Mouse (Mus musculus): ENCODE data around the gene Flad1. TPM values are rescaled to one million over a fixed set of nuclear protein-coding genes. Genes with fewer than 3 reads are reported as not detected.

The Flad1 gene
- polyA plus RNA-seq, 1 experiment from 2014 or later = 18.1 TPM

DNA sequence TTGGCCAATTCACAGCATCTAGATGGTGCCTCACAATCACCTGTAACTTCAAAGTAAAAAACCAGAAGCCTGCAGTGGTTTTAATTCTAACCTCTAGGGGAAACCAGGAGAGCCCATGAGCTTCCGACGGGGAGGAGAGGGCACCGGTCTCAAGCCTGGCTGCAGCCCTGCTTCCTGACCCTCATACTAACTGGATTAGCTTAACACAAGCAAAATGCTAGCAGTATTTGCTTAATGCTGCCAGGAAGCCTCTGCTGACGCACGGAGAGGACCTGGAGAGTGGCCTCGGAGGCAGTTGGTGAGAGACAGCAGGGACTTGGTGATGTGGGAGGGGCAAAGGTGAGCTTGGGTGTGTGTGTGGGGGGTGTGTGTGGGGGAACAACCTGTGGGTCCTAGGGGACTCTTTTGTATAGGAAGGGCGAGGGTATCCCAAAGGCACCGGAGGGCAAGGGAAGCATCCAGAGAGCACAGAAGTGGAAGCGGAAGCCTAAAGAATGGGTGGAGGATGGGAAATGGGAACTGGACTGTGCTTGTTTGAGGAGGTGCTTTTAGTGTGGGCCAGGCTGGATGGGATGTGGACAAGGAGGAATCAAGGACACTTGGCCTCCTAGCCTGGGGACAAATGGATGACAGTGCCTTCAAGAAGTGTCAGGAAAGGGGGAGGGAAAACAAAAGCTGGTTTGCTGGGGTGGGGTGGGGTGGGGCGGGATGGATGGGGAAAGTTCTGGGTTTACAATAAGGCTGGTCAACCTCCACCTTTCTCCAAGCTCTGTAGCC is 42.9 kb upstream of the Flad1 start, which contains the start of gene Pmvk:
Gene Pmvk, plus strand, starts transcription at position 141 of the 777 bp plus-strand sequence.
- Histone ChIP-seq H3K4me1 (ENCODE audit: insufficient read depth) (0 out of 2 replicates have a peak, but pooled peaks cover 3% of the 10 kb centered on the region), H3K27ac (ENCODE audit: low read depth) (no peak within 1 kb of the TSS; the same call in 1 of the 2 replicates), H3K9me3 (ENCODE audit: low read depth, low read length) (no peaks in the 10 kb centered on the region), H3K36me3 (ENCODE audit: insufficient read depth) (no peaks in the 10 kb centered on the region), H3K9ac (no peak within 1 kb of the TSS), H3K4me2 (0 out of 2 replicates have a peak within 1 kb of the TSS, but pooled peaks have one; percentile 10), H3K27me3 (ENCODE audit: insufficient read depth, low read length) (no peaks in the 10 kb centered on the region), H3K4me3 (ENCODE audit: low read depth, low read length) (no peak within 1 kb of the TSS)
- DNase-seq = no peak
- WGBS = 52% methylated on average over 10 of the region's 10 CpGs
- ATAC-seq (ENCODE audit: insufficient read depth) = no peak
- TF ChIP-seq CTCF (IDR thresholded peaks at IDR 0.05; ENCODE audit: low read depth) = no peak

DNA sequence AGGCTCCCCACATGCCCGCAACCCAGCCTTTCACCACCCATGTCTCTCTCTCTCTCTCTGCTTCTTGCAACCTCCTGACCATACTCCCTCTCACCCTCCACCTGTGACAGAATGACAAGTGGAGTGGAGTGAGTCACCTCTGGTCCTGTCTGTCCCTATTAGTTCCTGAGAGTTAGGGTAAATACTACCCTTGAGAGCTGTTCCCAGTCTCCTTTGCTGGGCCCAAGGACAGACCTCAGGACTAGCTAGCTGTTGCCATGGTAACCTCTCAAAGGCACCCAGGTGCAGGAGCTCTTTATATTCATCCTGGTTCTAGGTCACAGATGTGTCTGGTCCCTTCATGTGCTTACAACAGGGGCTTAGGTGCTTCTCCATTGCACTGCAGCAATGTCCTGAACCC is 40.2 kb upstream of the Flad1 start:
- no peak for TF ChIP-seq CTCF (IDR thresholded peaks at IDR 0.05; ENCODE audit: low read depth)
- no peak overlapping the region for H3K4me2 ChIP-seq
- DNase-seq (peak; percentile 60), ATAC-seq (ENCODE audit: insufficient read depth) (peak; percentile 37; the same call in 1 of the 2 replicates)
- no peak overlapping the region for H3K9ac ChIP-seq
- 44% methylated on average over 1 of the region's 1 CpGs for WGBS
- no peak overlapping the region for H3K4me3 ChIP-seq (ENCODE audit: low read depth, low read length)
- H3K27ac ChIP-seq (ENCODE audit: low read depth) = peak overlapping the region; percentile 58; the same call in 1 of the 2 replicates
- peaks cover 14% of the 10 kb centered on the region for H3K4me1 ChIP-seq (ENCODE audit: insufficient read depth)
- 0 out of 2 replicates have a peak, but pooled peaks cover 7% of the 10 kb centered on the region for H3K36me3 ChIP-seq (ENCODE audit: insufficient read depth)
- H3K27me3 ChIP-seq (ENCODE audit: insufficient read depth, low read length) = no peaks in the 10 kb centered on the region
- no peaks in the 10 kb centered on the region for H3K9me3 ChIP-seq (ENCODE audit: low read depth, low read length)

DNA sequence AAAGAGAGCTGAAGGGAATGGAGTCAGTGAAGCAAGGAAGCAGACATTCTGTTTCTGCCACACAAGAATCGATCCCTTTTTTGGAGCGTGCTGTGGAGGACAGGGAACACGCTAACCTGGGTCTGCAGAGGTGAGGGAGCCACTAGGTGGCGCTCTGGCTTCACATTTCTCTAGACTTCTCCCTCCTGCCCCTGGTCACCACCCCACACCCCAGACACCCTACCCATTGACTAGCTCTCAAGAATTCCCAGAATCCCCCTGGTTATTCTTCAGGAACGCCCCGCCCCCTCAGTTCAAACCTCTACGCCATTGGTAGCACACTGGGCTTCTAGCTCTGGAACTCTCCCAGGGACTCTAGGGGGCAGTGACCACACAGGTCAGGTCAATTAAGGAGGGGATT is 37.9 kb upstream of the Flad1 start:
- 37% methylated on average over 7 of the region's 7 CpGs for WGBS
- H3K9me3 ChIP-seq (ENCODE audit: low read depth, low read length) = no peaks in the 10 kb centered on the region
- H3K27me3 ChIP-seq (ENCODE audit: insufficient read depth, low read length) = no peaks in the 10 kb centered on the region
- TF ChIP-seq CTCF (IDR thresholded peaks at IDR 0.05; ENCODE audit: low read depth) = peak; percentile 77
- peak overlapping the region; percentile 40 for H3K4me2 ChIP-seq
- H3K27ac ChIP-seq (ENCODE audit: low read depth) = peak overlapping the region; percentile 50; the same call in 1 of the 2 replicates
- peak; percentile 83 for DNase-seq
- H3K4me1 ChIP-seq (ENCODE audit: insufficient read depth) = peaks cover 14% of the 10 kb centered on the region
- no peak overlapping the region for H3K4me3 ChIP-seq (ENCODE audit: low read depth, low read length)
- H3K36me3 ChIP-seq (ENCODE audit: insufficient read depth) = peaks cover 19% of the 10 kb centered on the region; the same call in 1 of the 2 replicates
- no peak overlapping the region for H3K9ac ChIP-seq
- peak; percentile 39; the same call in 1 of the 2 replicates for ATAC-seq (ENCODE audit: insufficient read depth)

DNA sequence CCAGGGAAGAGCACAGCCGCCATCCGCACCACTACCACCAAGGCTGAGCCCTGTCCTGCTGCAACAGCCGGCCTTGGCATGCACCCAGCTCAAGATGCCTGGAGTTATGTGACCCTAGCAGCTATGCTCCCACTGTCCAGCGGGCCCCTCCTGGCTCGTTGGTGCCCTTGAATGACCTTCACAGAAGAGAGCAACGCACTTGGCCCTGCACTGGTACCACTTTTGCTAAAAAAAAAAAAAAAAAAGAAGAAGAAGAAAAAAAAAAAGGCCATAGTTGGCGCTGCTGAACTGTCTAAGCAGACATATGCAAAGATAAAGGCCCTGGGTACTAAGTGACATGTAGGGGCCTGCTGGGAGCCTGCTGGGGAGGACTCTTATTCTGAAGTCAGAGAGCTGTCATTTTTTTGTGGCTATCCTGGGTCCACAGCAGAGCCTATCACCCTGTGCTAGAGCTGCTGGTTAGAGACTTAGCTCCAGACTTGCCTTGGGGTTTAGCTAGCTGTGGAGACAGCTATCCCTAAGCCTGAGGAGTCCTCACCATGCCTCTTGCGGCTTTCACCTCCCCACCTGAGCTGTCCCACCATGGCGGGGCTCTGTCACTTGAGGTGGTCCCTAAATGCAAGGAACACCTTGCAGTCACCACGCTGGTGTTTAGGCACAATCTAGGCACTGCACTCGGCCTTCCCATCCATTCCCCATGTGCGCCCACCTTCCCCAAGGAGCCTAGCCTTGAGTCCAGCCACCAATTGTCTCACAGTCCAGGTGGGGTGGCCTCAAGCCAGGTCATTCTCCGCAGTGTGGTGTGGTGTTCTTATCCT is 37.3 kb upstream of the Flad1 start:
- Histone ChIP-seq H3K36me3 (ENCODE audit: insufficient read depth) (peaks cover 19% of the 10 kb centered on the region; the same call in 1 of the 2 replicates), H3K4me3 (ENCODE audit: low read depth, low read length) (no peak overlapping the region), H3K27me3 (ENCODE audit: insufficient read depth, low read length) (no peaks in the 10 kb centered on the region), H3K4me1 (ENCODE audit: insufficient read depth) (peaks cover 14% of the 10 kb centered on the region), H3K9ac (no peak overlapping the region), H3K27ac (ENCODE audit: low read depth) (peak overlapping the region; percentile 76), H3K9me3 (ENCODE audit: low read depth, low read length) (no peaks in the 10 kb centered on the region), H3K4me2 (peak overlapping the region; percentile 40)
- TF ChIP-seq CTCF (IDR thresholded peaks at IDR 0.05; ENCODE audit: low read depth) = no peak
- 39% methylated on average over 13 of the region's 13 CpGs for WGBS
- ATAC-seq (ENCODE audit: insufficient read depth) (peak; percentile 87), DNase-seq (peak; percentile 80)

DNA sequence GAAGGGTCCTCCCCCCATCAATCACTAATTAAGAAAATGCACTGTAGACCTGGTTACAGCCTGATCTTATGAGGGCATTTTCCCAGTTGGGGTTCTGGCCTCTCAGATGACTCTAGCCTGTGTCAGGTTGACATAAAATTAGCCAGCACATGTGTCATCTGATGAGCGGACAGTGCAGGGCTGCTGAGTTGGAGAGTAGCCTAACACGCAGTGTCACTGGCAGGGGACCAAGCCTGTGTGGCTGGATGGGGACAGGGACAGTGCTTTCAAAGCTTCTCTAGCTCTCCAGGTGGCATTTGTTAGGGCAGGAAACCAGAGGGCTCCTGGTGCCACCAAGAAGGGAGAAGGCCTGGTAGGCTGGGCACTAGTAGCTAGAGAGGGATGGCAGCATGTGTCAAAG is 29.0 kb upstream of the Flad1 start:
- Histone ChIP-seq H3K36me3 (ENCODE audit: insufficient read depth) (0 out of 2 replicates have a peak, but pooled peaks cover 2% of the 10 kb centered on the region), H3K4me3 (ENCODE audit: low read depth, low read length) (no peak overlapping the region), H3K27ac (ENCODE audit: low read depth) (no peak overlapping the region), H3K9me3 (ENCODE audit: low read depth, low read length) (no peaks in the 10 kb centered on the region), H3K4me1 (ENCODE audit: insufficient read depth) (peaks cover 6% of the 10 kb centered on the region; the same call in 1 of the 2 replicates), H3K9ac (no peak overlapping the region), H3K27me3 (ENCODE audit: insufficient read depth, low read length) (no peaks in the 10 kb centered on the region), H3K4me2 (no peak overlapping the region)
- no peak for TF ChIP-seq CTCF (IDR thresholded peaks at IDR 0.05; ENCODE audit: low read depth)
- ATAC-seq (ENCODE audit: insufficient read depth) = no peak
- 75% methylated on average over 2 of the region's 2 CpGs for WGBS
- DNase-seq = no peak

DNA sequence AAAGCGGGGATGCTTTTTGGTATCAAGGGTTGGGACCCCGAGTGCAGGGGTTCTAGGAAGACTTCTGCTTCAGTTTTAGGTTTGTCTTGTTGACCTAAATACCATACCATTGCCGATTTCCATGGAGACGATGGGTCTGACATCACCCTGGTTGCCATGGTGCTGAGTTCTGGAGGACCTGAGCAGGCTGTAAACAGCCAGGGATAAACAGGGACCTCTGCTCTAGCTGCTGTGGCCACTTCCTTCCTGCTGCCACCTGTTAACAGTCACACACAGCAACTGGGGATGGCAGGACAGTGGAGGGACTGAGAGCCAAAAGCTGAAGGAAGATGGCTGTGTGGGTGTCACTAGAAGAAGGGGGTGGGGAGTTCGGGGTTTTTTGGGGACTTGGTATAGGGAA is 25.6 kb upstream of the Flad1 start:
- Histone ChIP-seq H3K4me1 (ENCODE audit: insufficient read depth) (peaks cover 6% of the 10 kb centered on the region; the same call in 1 of the 2 replicates), H3K27ac (ENCODE audit: low read depth) (peak overlapping the region; percentile 65), H3K36me3 (ENCODE audit: insufficient read depth) (peaks cover 26% of the 10 kb centered on the region), H3K4me2 (peak overlapping the region; percentile 73), H3K4me3 (ENCODE audit: low read depth, low read length) (peak overlapping the region; percentile 46), H3K27me3 (ENCODE audit: insufficient read depth, low read length) (no peaks in the 10 kb centered on the region), H3K9ac (peak overlapping the region; percentile 53), H3K9me3 (ENCODE audit: low read depth, low read length) (no peaks in the 10 kb centered on the region)
- 34% methylated on average over 5 of the region's 5 CpGs for WGBS
- DNase-seq (peak; percentile 32), ATAC-seq (ENCODE audit: insufficient read depth) (peak; percentile 13; the same call in 1 of the 2 replicates)
- no peak for TF ChIP-seq CTCF (IDR thresholded peaks at IDR 0.05; ENCODE audit: low read depth)

Measured in lung, embryonic 14.5 days (tissue).